ENCODE assay signal across 19 mouse cellular contexts in genomic region chr5:6480811-6481210, GRCm38 (mm10).
DNase-seq lines count a peak whose midpoint lies in the region; ATAC-seq and TF ChIP-seq lines count a peak whose summit lies in the region.
"Had no signal": no experiment of that assay in that cellular context is flagged by ENCODE, and none has a peak within 500 bp of the region (broad histone marks: within the 10 kb centered on the region; RNA-seq: fewer than 3 reads in every experiment).

No protein-coding gene starts in this region.

- peak; percentile 1 for DNase-seq in embryo, embryonic 11 days
- DNase-seq in embryo, embryonic 10 days (ENCODE audit: low spot score) = no peak
- peak; percentile 9 for DNase-seq in hindbrain, postnatal 0 days (ENCODE audit: low spot score)
- no peak for DNase-seq in hindbrain, embryonic 14.5 days (ENCODE audit: low spot score)
- DNase-seq in midbrain, embryonic 10.5 days (ENCODE audit: low spot score) = no peak
- peak; percentile 40 for DNase-seq in brain, embryonic 14.5 days (ENCODE audit: low read depth)
- no peak for DNase-seq in Muller cell, postnatal 12 days (ENCODE audit: inconsistent ontology term)
- DNase-seq: adrenal gland, adult 2 months; adrenal gland, postnatal 25 days; cerebellum, adult 2 months; cerebellum, postnatal 14 days; gastrocnemius, adult 2 months; gastrocnemius, postnatal 36 days; heart, adult 11 months; heart, postnatal 36 days had no signal

- TF ChIP-seq CTCF in hindbrain, postnatal 0 days (IDR thresholded peaks at IDR 0.05; ENCODE audit: low read depth) = no peak
- no peak for TF ChIP-seq CTCF in brain, embryonic 14.5 days (IDR thresholded peaks at IDR 0.05; ENCODE audit: borderline replicate concordance, extremely low read depth, insufficient read depth, insufficient read length)

- no peak overlapping the region for H3K4me2 ChIP-seq in hindbrain, postnatal 0 days (ENCODE audit: low read depth, low read length)
- no peak overlapping the region for H3K4me2 ChIP-seq in hindbrain, embryonic 14.5 days (replicated peaks)
- H3K4me2 ChIP-seq in midbrain, embryonic 16.5 days (ENCODE audit: low read length) = no peak overlapping the region
- H3K4me2 ChIP-seq: embryonic facial prominence, embryonic 13.5 days; heart, embryonic 13.5 days had no signal

- WGBS in hindbrain, postnatal 0 days = 72% methylated on average over 5 of the region's 5 CpGs
- 83% methylated on average over 5 of the region's 5 CpGs for WGBS in hindbrain, embryonic 14.5 days
- 60% methylated on average over 5 of the region's 5 CpGs for WGBS in midbrain, embryonic 16.5 days
- 89% methylated on average over 5 of the region's 5 CpGs for WGBS in midbrain, embryonic 10.5 days

- ATAC-seq in hindbrain, postnatal 0 days = no peak
- ATAC-seq in hindbrain, embryonic 14.5 days (ENCODE audit: low FRiP score) = no peak
- ATAC-seq in midbrain, embryonic 16.5 days = peak; percentile 68; the same call in 1 of the 2 replicates
- ATAC-seq: hindbrain, embryonic 16.5 days had no signal

- H3K9me3 ChIP-seq in hindbrain, postnatal 0 days (ENCODE audit: low read length) = no peaks in the 10 kb centered on the region
- no peaks in the 10 kb centered on the region for H3K9me3 ChIP-seq in hindbrain, embryonic 14.5 days (ENCODE audit: control insufficient read depth, low read length)
- H3K9me3 ChIP-seq in midbrain, embryonic 16.5 days (replicated peaks; ENCODE audit: control insufficient read depth, low read length, poor library complexity, severe bottlenecking) = no peaks in the 10 kb centered on the region
- H3K9me3 ChIP-seq in midbrain, embryonic 10.5 days (replicated peaks) = no peaks in the 10 kb centered on the region
- H3K9me3 ChIP-seq: embryonic facial prominence, embryonic 13.5 days; heart, embryonic 13.5 days had no signal

- no peak overlapping the region for H3K4me3 ChIP-seq in hindbrain, postnatal 0 days (ENCODE audit: low read length)
- no peak overlapping the region for H3K4me3 ChIP-seq in hindbrain, embryonic 14.5 days (replicated peaks; ENCODE audit: low read length)
- no peak overlapping the region for H3K4me3 ChIP-seq in midbrain, embryonic 16.5 days (ENCODE audit: low read depth, low read length)
- no peak overlapping the region for H3K4me3 ChIP-seq in midbrain, embryonic 10.5 days
- H3K4me3 ChIP-seq: embryonic facial prominence, embryonic 13.5 days; gastrocnemius, adult 2 months; heart, embryonic 13.5 days had no signal

- no peak for TF ChIP-seq POLR2A in brain, embryonic 14.5 days (IDR thresholded peaks at IDR 0.05; ENCODE audit: borderline replicate concordance, extremely low read depth, insufficient read depth, insufficient read length, poor library complexity, severe bottlenecking)

- no peaks in the 10 kb centered on the region for H3K4me1 ChIP-seq in hindbrain, postnatal 0 days (ENCODE audit: insufficient read depth, low read length)
- no peaks in the 10 kb centered on the region for H3K4me1 ChIP-seq in hindbrain, embryonic 14.5 days (replicated peaks; ENCODE audit: control insufficient read depth, insufficient read depth, low read length)
- H3K4me1 ChIP-seq in midbrain, embryonic 16.5 days (ENCODE audit: control insufficient read depth, insufficient read depth, low read length) = no peaks in the 10 kb centered on the region
- no peaks in the 10 kb centered on the region for H3K4me1 ChIP-seq in midbrain, embryonic 10.5 days
- H3K4me1 ChIP-seq: embryonic facial prominence, embryonic 13.5 days; heart, embryonic 13.5 days had no signal

- no peaks in the 10 kb centered on the region for H3K36me3 ChIP-seq in hindbrain, postnatal 0 days (ENCODE audit: insufficient read depth, low read length)
- no peaks in the 10 kb centered on the region for H3K36me3 ChIP-seq in hindbrain, embryonic 14.5 days (replicated peaks; ENCODE audit: control insufficient read depth, insufficient read depth)
- no peaks in the 10 kb centered on the region for H3K36me3 ChIP-seq in midbrain, embryonic 16.5 days (ENCODE audit: control insufficient read depth, insufficient read depth, low read length)
- H3K36me3 ChIP-seq in midbrain, embryonic 10.5 days = no peaks in the 10 kb centered on the region
- H3K36me3 ChIP-seq: embryonic facial prominence, embryonic 13.5 days; heart, embryonic 13.5 days had no signal

- no peak overlapping the region for H3K27ac ChIP-seq in hindbrain, postnatal 0 days
- H3K27ac ChIP-seq in hindbrain, embryonic 14.5 days = no peak overlapping the region
- H3K27ac ChIP-seq in midbrain, embryonic 16.5 days (ENCODE audit: low read length) = no peak overlapping the region
- H3K27ac ChIP-seq in midbrain, embryonic 10.5 days (replicated peaks) = no peak overlapping the region
- H3K27ac ChIP-seq: embryonic facial prominence, embryonic 13.5 days; gastrocnemius, adult 2 months; heart, embryonic 13.5 days had no signal

- no peak overlapping the region for H3K9ac ChIP-seq in hindbrain, postnatal 0 days (replicated peaks; ENCODE audit: low read length)
- no peak overlapping the region for H3K9ac ChIP-seq in hindbrain, embryonic 14.5 days
- no peak overlapping the region for H3K9ac ChIP-seq in midbrain, embryonic 16.5 days (ENCODE audit: low read depth, low read length)
- H3K9ac ChIP-seq: embryonic facial prominence, embryonic 13.5 days; heart, embryonic 13.5 days had no signal

- H3K27me3 ChIP-seq in hindbrain, postnatal 0 days (ENCODE audit: insufficient read depth, low read length) = no peaks in the 10 kb centered on the region
- no peaks in the 10 kb centered on the region for H3K27me3 ChIP-seq in hindbrain, embryonic 14.5 days (ENCODE audit: control insufficient read depth, insufficient read depth, low read length)
- no peaks in the 10 kb centered on the region for H3K27me3 ChIP-seq in midbrain, embryonic 16.5 days (ENCODE audit: control insufficient read depth, insufficient read depth, low read depth, low read length)
- no peaks in the 10 kb centered on the region for H3K27me3 ChIP-seq in midbrain, embryonic 10.5 days (ENCODE audit: low read depth, poor library complexity, severe bottlenecking)
- H3K27me3 ChIP-seq: embryonic facial prominence, embryonic 13.5 days; heart, embryonic 13.5 days had no signal

Comparison
In these comparisons a context has a peak if more than half of its experiments do, and no peak if none do; other contexts are left out.
1. DNase-seq: peak in embryo, embryonic 11 days (single experiment), hindbrain, postnatal 0 days (single experiment) and brain, embryonic 14.5 days (single experiment); none in embryo, embryonic 10 days (single experiment), hindbrain, embryonic 14.5 days (single experiment), midbrain, embryonic 10.5 days (single experiment) and Muller cell, postnatal 12 days (single experiment).